Mouse (Mus musculus) testis, postnatal 14 days (tissue): ENCODE results near the gene Dnajc6.
A peak's percentile ranks its signal among the peaks of the same experiment; 100 is the strongest.

Experiments
- DNase-seq: peaks from one replicate; pipeline ENCODE4 v3.0.0; 2021; ENCODE audit warnings: low spot score

Gene Dnajc6

DNA sequence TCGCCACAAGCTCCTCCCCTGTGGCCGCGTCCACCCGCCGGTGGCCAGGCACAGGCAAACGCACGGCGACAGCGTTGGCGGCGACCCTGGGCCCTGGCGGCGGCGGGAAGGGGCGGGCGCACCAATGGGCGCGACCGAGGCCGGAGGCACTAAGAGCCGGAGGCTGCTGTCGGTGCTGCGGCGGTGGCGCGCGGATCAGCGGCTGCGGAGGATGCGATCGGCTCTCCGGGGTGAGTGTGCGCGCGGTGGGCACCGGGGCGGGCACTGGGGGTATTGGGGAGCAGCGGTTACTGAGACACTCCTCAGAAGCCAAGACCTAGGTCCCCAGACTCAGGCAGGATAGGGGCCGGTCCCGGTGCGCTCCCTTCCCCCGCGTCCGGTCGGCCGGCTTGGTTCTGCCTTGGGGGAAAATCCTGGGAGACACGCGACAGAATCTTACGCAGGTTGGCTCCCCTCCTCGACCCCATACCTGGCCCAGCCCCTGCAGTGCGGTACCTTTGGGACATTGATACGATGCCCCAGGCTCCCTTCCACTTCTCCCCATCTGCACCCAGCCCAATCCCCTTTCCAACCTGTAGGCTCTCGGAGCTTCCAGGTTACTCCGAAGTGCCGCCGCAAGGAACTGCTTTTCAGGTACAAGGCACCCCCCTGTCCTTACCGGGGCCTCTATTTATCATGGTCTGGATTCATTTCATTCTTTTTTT is at the start of gene Dnajc6:
Gene Dnajc6 (plus strand): TSS at position 115 of the 704 bp plus-strand sequence.
- DNase-seq: peak; percentile 26

- DNase-seq: no peak
These were observed 47.7 kb upstream of the Dnajc6 start for GRCm38 (mm10) chr4:101448701-101449100.

- DNase-seq: no peak
These were observed 47.1 kb upstream of the Dnajc6 start for GRCm38 (mm10) chr4:101449344-101449743.

- DNase-seq: no peak
These were observed 46.2 kb upstream of the Dnajc6 start for GRCm38 (mm10) chr4:101450150-101450780.

- DNase-seq: no peak
These were observed 45.4 kb upstream of the Dnajc6 start for GRCm38 (mm10) chr4:101451089-101451488.

DNA sequence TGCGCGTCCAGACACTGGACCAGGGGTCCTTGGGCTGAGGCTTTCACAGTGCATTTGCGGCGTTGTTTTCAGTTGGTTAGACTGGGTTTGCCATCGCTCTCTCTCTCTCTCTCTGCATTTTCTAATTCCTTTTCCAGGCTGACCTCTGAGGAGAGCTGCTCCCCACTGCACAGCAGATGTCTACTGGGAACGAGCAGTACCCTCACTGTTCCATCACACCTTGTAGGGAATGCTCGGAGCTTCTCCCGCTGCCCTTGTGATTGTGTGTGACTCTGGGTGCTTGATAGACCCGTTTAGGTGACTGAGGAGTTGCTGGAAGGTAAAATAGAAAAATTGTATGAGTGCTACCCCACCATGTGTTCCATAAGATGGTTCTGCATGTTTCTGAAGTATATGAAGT is 43.6 kb upstream of the Dnajc6 start:
- no peak for DNase-seq

GRCm38 (mm10) chr4:101457176-101457575 is 39.3 kb upstream of the Dnajc6 start:
- no peak for DNase-seq

DNA sequence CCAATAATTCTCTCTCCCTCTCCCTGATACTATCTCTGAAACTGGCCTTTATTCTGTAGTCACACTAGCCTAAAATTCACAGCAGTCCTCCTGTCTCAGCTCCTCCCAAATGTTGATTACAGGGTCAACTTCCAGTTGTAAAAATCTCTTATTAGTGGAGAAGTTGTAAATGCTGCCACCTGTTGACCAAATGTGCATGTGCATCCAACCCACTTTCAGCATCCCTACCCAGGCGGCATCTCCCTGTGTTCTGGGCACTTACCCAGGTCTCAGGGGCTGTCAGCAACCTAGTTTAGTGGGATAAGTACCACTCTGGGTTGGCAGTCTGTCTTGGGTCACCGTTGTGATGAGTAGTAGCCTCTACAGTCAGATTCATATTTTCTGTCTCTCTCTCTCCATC is 38.1 kb upstream of the Dnajc6 start:
- no peak for DNase-seq

- no peak for DNase-seq
These were observed 37.1 kb upstream of the Dnajc6 start for GRCm38 (mm10) chr4:101459358-101459757.

- no peak for DNase-seq
These were observed 36.3 kb upstream of the Dnajc6 start for GRCm38 (mm10) chr4:101460114-101460513.

- no peak for DNase-seq
These were observed 34.4 kb upstream of the Dnajc6 start for GRCm38 (mm10) chr4:101462065-101462464.

GRCm38 (mm10) chr4:101466264-101466663 is 30.2 kb upstream of the Dnajc6 start:
- no peak for DNase-seq

DNA sequence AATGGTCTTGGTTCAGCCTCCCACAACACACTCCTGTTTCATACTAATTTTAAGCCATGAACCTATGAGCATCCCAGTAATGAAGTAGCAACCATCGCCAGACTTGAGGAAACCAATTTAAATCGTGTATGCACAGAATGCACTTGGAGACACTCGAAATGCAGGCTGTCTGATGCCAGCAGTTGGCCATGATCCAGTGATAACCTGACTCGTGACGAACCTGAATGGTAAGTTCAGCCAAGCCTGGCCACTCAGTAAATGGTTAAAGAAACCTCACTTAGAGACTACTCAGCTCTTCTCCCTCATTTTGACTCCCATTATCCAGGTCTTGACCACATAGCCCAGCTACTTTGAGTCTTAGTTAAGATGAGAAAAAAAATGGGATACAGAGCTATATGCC is 27.2 kb upstream of the Dnajc6 start:
- no peak for DNase-seq

DNA sequence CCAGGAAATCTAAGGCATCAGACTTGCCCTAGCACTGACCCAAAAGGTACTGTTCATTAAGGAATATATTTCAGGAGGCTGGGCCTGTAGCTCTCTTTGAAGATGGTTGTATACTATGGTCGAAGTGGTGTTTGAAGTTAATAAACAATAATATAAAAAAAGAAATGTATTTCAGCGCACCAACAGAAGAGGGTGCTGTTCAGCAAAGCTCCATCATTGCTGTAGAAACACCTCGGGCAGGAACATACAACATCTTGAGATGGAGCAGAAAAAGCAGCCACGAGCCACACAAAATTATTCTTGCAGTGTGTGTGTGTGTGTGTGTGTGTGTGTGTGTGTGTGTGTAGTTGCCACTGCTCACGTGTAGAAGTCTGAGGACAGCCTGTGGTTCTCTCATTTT is 25.9 kb upstream of the Dnajc6 start:
- no peak for DNase-seq

GRCm38 (mm10) chr4:101472767-101473166 is 23.7 kb upstream of the Dnajc6 start:
- no peak for DNase-seq

GRCm38 (mm10) chr4:101490320-101490917 is 6.0 kb upstream of the Dnajc6 start:
- DNase-seq: no peak

GRCm38 (mm10) chr4:101491704-101492103 is 4.7 kb upstream of the Dnajc6 start:
- no peak for DNase-seq

DNA sequence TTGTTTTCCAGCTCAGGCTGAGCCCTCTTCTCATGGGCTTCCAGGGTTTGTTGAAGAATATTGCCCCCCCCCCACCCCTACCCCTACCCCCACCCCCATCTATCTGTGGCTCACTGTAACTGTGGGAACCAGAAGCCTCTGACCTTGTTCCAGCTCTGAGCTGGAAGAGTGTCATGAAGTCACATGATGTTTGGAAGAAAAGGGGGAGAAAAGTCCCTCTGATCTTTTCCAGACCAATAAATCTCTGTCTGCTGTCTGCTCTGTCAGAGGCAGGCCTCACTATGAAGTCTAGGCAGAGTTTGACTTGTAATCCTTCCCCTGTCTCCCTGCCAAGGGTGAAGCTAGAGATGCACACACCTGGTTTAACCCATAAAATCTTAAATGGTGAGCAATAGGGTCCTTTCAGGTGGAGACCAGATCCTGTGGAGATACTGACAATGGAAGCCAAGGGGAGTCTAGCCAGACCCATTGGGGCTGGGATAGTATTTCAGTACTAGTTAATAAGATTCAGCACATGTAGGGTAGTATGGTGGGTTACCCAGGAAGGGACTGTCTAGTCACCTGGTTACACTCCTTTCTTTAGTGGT is 2.7 kb upstream of the Dnajc6 start:
- DNase-seq: no peak

DNA sequence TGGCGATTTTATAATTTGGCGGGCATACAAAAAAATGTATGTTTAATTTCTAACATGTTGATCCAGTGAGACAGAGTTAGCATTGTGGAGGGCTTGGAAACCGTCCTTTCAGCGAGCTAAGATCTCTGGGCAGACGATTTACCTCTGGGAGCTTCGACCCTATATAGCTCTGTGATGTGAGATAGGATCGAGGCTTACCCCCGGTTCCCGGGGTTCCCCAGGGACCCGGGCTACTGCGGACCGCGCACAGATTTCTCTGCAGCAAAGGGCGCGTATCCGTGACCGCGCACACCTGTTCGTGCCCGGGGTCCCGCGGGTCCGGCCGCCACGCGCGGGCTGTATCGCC is 287 bp upstream of the Dnajc6 start:
- no peak for DNase-seq

- no peak for DNase-seq
These were observed 888 bp downstream of the Dnajc6 start for GRCm38 (mm10) chr4:101497336-101497735.

DNA sequence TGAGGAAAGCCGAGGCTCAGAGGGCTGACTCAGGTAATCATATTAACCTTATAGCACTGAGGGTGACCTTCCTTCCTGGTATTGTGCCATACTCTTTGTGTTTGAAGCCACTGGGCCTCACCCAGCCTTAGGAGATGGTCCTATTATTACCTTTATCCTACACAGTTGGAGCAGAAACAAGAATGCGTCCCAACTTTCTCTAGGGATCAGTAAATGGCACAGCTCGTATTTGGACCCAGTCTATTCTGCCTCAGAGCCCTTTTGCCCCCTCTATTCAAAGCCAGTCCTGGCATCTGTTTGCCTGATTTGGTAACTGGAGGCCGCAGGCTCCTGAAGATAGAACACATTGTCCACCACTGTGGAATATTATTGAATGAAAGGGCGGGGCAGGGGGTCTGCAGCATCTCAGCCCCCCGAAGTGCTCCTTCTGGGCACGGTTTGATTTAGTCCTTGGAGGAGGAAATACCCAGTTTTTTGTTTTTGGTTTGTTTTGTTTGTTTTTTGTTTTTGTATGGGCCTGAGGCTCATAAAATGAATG is 8.1 kb downstream of the Dnajc6 start:
- no peak for DNase-seq

DNA sequence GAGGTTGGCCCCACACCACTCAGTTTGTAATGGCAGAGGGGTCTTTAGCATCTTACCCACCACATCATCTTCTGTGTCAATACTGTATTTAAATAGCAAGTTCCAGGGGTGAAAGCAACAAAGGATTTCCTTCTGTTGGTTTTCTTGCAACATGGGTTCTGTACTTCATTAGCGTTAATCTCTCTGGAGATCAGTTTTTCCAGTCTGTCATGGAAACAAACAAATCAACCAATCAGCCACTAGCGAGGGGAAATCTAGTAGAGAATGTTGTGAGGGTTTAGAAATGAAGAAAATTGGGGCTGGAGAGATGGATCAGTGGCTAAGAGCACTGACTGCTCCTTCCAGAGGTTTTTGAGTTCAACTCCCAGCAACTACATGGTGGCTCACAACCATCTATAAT is 9.5 kb downstream of the Dnajc6 start:
- DNase-seq: no peak

- no peak for DNase-seq
These were observed 9.9 kb downstream of the Dnajc6 start for GRCm38 (mm10) chr4:101506372-101506771.
